Mouse (Mus musculus) MEL (cell line): Measurements from ENCODE around the gene Usp37. TPM values are rescaled to one million over a fixed set of nuclear protein-coding genes. Genes with fewer than 3 reads are reported as not detected.
A peak's percentile ranks its signal among the peaks of the same experiment; 100 is the strongest.

Experiments used
- DNase-seq: peaks from one replicate; pipeline ENCODE4 v3.0.0; 2011; ENCODE audit warnings: low read depth, low spot score
- H3K27ac ChIP-seq: 2 replicates; pipeline ENCODE4 v1.5.1; 2012; ENCODE audit warnings: low read depth, mild to moderate bottlenecking, control low read depth, low read length, moderate library complexity; ENCODE audit not compliant: control insufficient read depth
- H3K27me3 ChIP-seq, 2 experiments: fragments of 150-350 bp in 1 of 2; sonication (generic) in 1 of 2; 2 replicates each; pipeline ENCODE4 v1.6.1; 2012; ENCODE audit warnings: low read length in 2 of 2, mild to moderate bottlenecking in 2 of 2, improper control_type of control experiment in 1 of 2, moderate library complexity in 1 of 2; ENCODE audit not compliant: insufficient read depth in 2 of 2, control insufficient read depth in 1 of 2
- H3K36me3 ChIP-seq, 2 experiments: 2 replicates each; pipeline ENCODE4 v1.6.1; 2012 to 2014; ENCODE audit warnings: low read length in 2 of 2, improper control_type of control experiment in 1 of 2, inconsistent platforms in 1 of 2, mild to moderate bottlenecking in 1 of 2; ENCODE audit not compliant: insufficient read depth in 2 of 2, control insufficient read depth in 1 of 2
- H3K4me1 ChIP-seq, 2 experiments: fragments of 150-350 bp in 1 of 2; sonication (generic) in 1 of 2; 2 replicates each; pipeline ENCODE4 v1.6.1; 2012; ENCODE audit warnings: low read length in 2 of 2, improper control_type of control experiment in 1 of 2, mild to moderate bottlenecking in 1 of 2; ENCODE audit not compliant: insufficient read depth in 2 of 2, control insufficient read depth in 1 of 2
- H3K4me3 ChIP-seq, 2 experiments: fragments of 150-350 bp in 1 of 2; sonication (generic) in 1 of 2; 2 replicates each; pipeline ENCODE4 v1.5.1; 2012; ENCODE audit warnings: low read depth in 2 of 2, low read length in 2 of 2, mild to moderate bottlenecking in 2 of 2, moderate library complexity in 2 of 2, control low read depth in 1 of 2, improper control_type of control experiment in 1 of 2; ENCODE audit not compliant: control insufficient read depth in 1 of 2, insufficient read depth in 1 of 2
- H3K79me2 ChIP-seq: 2 replicates; pipeline ENCODE4 v1.6.1; 2012; ENCODE audit warnings: mild to moderate bottlenecking, low read length, moderate library complexity; ENCODE audit not compliant: control insufficient read depth, poor library complexity, insufficient read depth
- H3K9ac ChIP-seq: 2 replicates; pipeline ENCODE4 v1.6.1; 2012; ENCODE audit warnings: low read depth, mild to moderate bottlenecking, control low read depth, low read length, moderate library complexity; ENCODE audit not compliant: control insufficient read depth, poor library complexity, severe bottlenecking
- H3K9me3 ChIP-seq: fragments of 150-350 bp; sonication (generic); replicated peaks from 2 replicates; pipeline ENCODE4 v1.6.1; 2012; ENCODE audit warnings: mild to moderate bottlenecking, low read length, improper control_type of control experiment, moderate library complexity; ENCODE audit not compliant: insufficient read depth
- BHLHE40 ChIP-seq: IDR thresholded peaks from 2 replicates; pipeline ENCODE4 v1.6.1; 2012; ENCODE audit warnings: low read depth, mild to moderate bottlenecking, inconsistent platforms, low read length, improper control_type of control experiment, borderline replicate concordance
- CHD2 ChIP-seq: IDR thresholded peaks from 2 replicates; pipeline ENCODE4 v1.6.1; 2011; ENCODE audit warnings: low read length, improper control_type of control experiment
- CTCF ChIP-seq, 3 experiments: IDR thresholded peaks in 2 of 3; conservative IDR thresholded peaks in 1 of 3; 2 replicates each; pipeline ENCODE4 v1.5.1; 2011 to 2012; ENCODE audit warnings: low read length in 3 of 3, low read depth in 2 of 3, mild to moderate bottlenecking in 2 of 3, improper control_type of control experiment in 1 of 3, inconsistent platforms in 1 of 3, mixed read lengths in 1 of 3, moderate library complexity in 1 of 3; ENCODE audit not compliant: control insufficient read depth in 1 of 3, insufficient read depth in 1 of 3, poor library complexity in 1 of 3, severe bottlenecking in 1 of 3
- E2F4 ChIP-seq: IDR thresholded peaks from 2 replicates; pipeline ENCODE4 v1.6.1; 2011; ENCODE audit warnings: low read depth, low read length, improper control_type of control experiment, borderline replicate concordance
- ELF1 ChIP-seq: IDR thresholded peaks from 2 replicates; pipeline ENCODE4 v1.6.1; 2014; ENCODE audit warnings: low read depth, mild to moderate bottlenecking, inconsistent platforms, low read length, improper control_type of control experiment, moderate library complexity
- EP300 ChIP-seq, 2 experiments: IDR thresholded peaks; 2 replicates each; pipeline ENCODE4 v1.6.1; 2011; ENCODE audit warnings: improper control_type of control experiment in 2 of 2, low read length in 2 of 2, low read depth in 1 of 2, mild to moderate bottlenecking in 1 of 2
- ETS1 ChIP-seq: IDR thresholded peaks from 2 replicates; pipeline ENCODE4 v1.6.1; 2012; ENCODE audit warnings: low read depth, mild to moderate bottlenecking, inconsistent platforms, low read length, improper control_type of control experiment, moderate library complexity
- HCFC1 ChIP-seq: IDR thresholded peaks from 2 replicates; pipeline ENCODE4 v1.6.1; 2012; ENCODE audit warnings: low read depth, mild to moderate bottlenecking, inconsistent platforms, low read length, improper control_type of control experiment, moderate library complexity
- MAX ChIP-seq: IDR thresholded peaks from 2 replicates; pipeline ENCODE4 v1.6.1; 2011; ENCODE audit warnings: low read length, improper control_type of control experiment
- MAZ ChIP-seq: IDR thresholded peaks from 2 replicates; pipeline ENCODE4 v1.6.1; 2012; ENCODE audit warnings: low read depth, mild to moderate bottlenecking, inconsistent platforms, low read length, improper control_type of control experiment
- MEF2A ChIP-seq: IDR thresholded peaks from 2 replicates; pipeline ENCODE4 v1.6.1; 2014; ENCODE audit warnings: low read depth, mild to moderate bottlenecking, inconsistent platforms, low read length, improper control_type of control experiment; ENCODE audit not compliant: poor library complexity, insufficient replicate concordance, severe bottlenecking; ENCODE audit errors: extremely low read depth
- MYC ChIP-seq: IDR thresholded peaks from 2 replicates; pipeline ENCODE4 v1.6.1; 2011; ENCODE audit warnings: low read depth, mild to moderate bottlenecking, low read length, improper control_type of control experiment, moderate library complexity
- RAD21 ChIP-seq: IDR thresholded peaks from 2 replicates; pipeline ENCODE4 v1.6.1; 2011; ENCODE audit warnings: mild to moderate bottlenecking, low read depth, low read length, improper control_type of control experiment
- RCOR1 ChIP-seq: IDR thresholded peaks from 2 replicates; pipeline ENCODE4 v1.6.1; 2012; ENCODE audit warnings: low read depth, mild to moderate bottlenecking, inconsistent platforms, low read length, improper control_type of control experiment
- TCF12 ChIP-seq: IDR thresholded peaks from 2 replicates; pipeline ENCODE4 v1.6.1; 2014; ENCODE audit warnings: low read depth, mild to moderate bottlenecking, inconsistent platforms, low read length, improper control_type of control experiment, moderate library complexity
- UBTF ChIP-seq: IDR thresholded peaks from 2 replicates; pipeline ENCODE4 v1.6.1; 2012; ENCODE audit warnings: low read depth, mild to moderate bottlenecking, inconsistent platforms, low read length, improper control_type of control experiment, moderate library complexity, borderline replicate concordance; ENCODE audit not compliant: insufficient read depth
- ZKSCAN1 ChIP-seq: IDR thresholded peaks from 2 replicates; pipeline ENCODE4 v1.6.1; 2012; ENCODE audit warnings: low read depth, mild to moderate bottlenecking, inconsistent platforms, low read length, improper control_type of control experiment, moderate library complexity
- ZMIZ1 ChIP-seq: IDR thresholded peaks from 2 replicates; pipeline ENCODE4 v1.6.1; 2012; ENCODE audit warnings: low read depth, mild to moderate bottlenecking, inconsistent platforms, low read length, improper control_type of control experiment, moderate library complexity
- polyA plus RNA-seq, 2 experiments: library from polyadenylated mRNA; stranded (reverse) in 1 of 2; unstranded in 1 of 2; fragments of >175 nt in 1 of 2; fragments of >200 nt in 1 of 2; gene quantifications; 2 replicates each; pipeline versions ENCODE4 v1.2.1 to v1.2.4; 2012; ENCODE audit warnings: low replicate concordance in 2 of 2, low read depth in 1 of 2; ENCODE audit not compliant: insufficient read length in 2 of 2, insufficient read depth in 1 of 2, missing spikeins in 1 of 2
- total RNA-seq: library from RNA; depleted of rRNA; stranded (reverse); fragments of 300-350 nt; gene quantifications from 2 replicates; pipeline ENCODE4 v1.2.3, GENCODE M21; 2012

Usp37 gene
- total and polyA plus RNA-seq, 3 experiments, result 17.8 to 77.6 (median 24.0) TPM

DNA sequence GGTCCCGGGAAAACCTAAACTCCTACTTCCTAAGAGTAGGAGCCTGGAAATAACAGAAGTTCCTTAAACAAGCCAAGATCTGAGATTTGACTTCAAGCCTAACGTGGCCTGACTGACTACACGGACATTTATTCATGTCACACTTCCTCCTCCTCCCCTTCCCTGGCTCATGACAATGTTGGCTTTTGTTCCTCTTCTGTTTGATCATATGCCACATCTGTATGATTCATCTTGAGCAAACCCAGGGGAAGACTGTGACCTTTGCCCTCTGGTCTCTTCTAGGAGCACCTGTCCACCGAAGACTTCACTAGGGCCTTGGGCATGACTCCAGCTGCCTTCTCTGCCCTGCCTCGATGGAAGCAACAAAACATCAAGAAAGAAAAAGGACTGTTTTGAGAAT lies 109.5 kb downstream of the Usp37 start:
- Histone ChIP-seq H3K36me3 (peaks cover 4 to 32% of the 10 kb centered on the region in 2 experiments; a peak in 3 of 4 replicates), H3K4me3 (no peak overlapping the region), H3K27ac (no peak overlapping the region), H3K9ac (no peak overlapping the region), H3K9me3 (no peaks in the 10 kb centered on the region), H3K79me2 (no peaks in the 10 kb centered on the region), H3K4me1 (peaks cover 0 to 29% of the 10 kb centered on the region in 2 experiments; a peak in 2 of 4 replicates), H3K27me3 (no peaks in the 10 kb centered on the region)
- peak; percentile 55 for DNase-seq
- 0 out of 2 replicates have a peak, but pooled peaks have one; percentile 18 for TF ChIP-seq ETS1
- TF ChIP-seq ZMIZ1, result no peak

DNA sequence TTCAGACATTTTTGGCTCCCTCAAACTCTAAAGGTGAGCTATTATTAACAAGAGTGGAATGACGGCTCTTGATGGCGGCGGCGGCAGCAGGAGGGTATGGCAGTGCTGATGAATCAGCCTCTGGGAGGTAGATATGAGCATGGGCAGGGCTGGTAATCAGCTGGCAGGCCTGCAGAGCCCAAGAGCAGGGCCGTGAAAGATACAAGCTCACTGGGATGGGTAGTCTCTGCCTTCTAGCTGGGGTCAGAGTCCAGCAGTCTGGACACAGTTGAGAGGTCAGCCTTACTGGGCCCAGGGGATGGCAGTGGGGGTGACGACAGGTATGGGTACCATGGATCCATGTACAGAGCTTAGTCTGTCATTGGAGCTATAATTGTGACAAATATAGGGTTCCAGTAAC lies 110.9 kb downstream of the Usp37 start:
- TF ChIP-seq ETS1 (no peak), UBTF (no peak), E2F4 (no peak), ZKSCAN1 (no peak), MAZ (no peak), HCFC1 (no peak), BHLHE40 (no peak), MYC (no peak), RCOR1 (no peak), EP300 (IDR thresholded peaks at IDR 0.05; ENCODE audit: low read depth in 1 of 2, low read length in 2 of 2) (no peak), MEF2A (no peak), CTCF (IDR thresholded peaks at IDR 0.05 in 2 of 3, conservative IDR thresholded peaks at IDR 0.05 in 1 of 3; ENCODE audit: control insufficient read depth in 1 of 3, insufficient read depth in 1 of 3, low read depth in 2 of 3, low read length in 3 of 3, poor library complexity in 1 of 3, severe bottlenecking in 1 of 3) (no peak), CHD2 (no peak)
- no peak overlapping the region for H3K9ac ChIP-seq

DNA sequence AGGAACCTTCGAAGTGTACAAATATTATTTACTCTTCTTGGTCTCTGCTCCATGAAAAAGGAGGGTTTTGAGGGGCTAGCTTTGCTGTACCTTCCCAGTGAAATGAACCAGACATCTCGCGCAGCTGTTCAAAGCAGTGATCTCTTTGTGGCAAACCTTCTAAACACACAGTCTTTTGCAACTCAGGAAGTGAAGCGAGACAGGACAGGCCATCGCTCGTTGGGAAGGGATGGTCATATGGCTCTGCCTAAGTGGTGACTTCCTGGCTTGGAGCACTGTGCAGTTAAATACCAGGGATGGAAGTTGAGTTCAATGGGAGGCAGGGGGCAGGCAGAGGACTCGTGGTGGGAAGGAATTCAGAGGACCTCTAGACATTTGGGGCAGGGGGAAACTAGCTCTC lies 118.2 kb downstream of the Usp37 start:
- no peaks in the 10 kb centered on the region for H3K36me3 ChIP-seq
- H3K4me1 ChIP-seq, result no peaks in the 10 kb centered on the region
- H3K4me3 ChIP-seq, result no peak overlapping the region
- no peaks in the 10 kb centered on the region; a peak in 1 of 4 replicates for H3K27me3 ChIP-seq
- no peak overlapping the region for H3K27ac ChIP-seq
- no peak for DNase-seq
- no peak overlapping the region for H3K9ac ChIP-seq
- H3K79me2 ChIP-seq, result no peaks in the 10 kb centered on the region
- TF ChIP-seq ELF1 (no peak), MAX (no peak), TCF12 (no peak), MAZ (no peak), MEF2A (no peak), RAD21 (no peak)
- TF ChIP-seq, all 39 proteins: peak for 0
- no peaks in the 10 kb centered on the region for H3K9me3 ChIP-seq

More for the DNA sequence above, 110.9 kb downstream of the Usp37 start:
- no peak overlapping the region for H3K27ac ChIP-seq
- peaks cover 0 to 21% of the 10 kb centered on the region in 2 experiments; a peak in 2 of 4 replicates for H3K36me3 ChIP-seq
- peaks cover 0 to 22% of the 10 kb centered on the region in 2 experiments; a peak in 2 of 4 replicates for H3K4me1 ChIP-seq
- no peaks in the 10 kb centered on the region for H3K27me3 ChIP-seq
- no peaks in the 10 kb centered on the region for H3K9me3 ChIP-seq
- H3K4me3 ChIP-seq, result no peak overlapping the region
- no peaks in the 10 kb centered on the region for H3K79me2 ChIP-seq
- DNase-seq, result no peak
